Mouse (Mus musculus): ENCODE data around the gene Trim71. TPM values are rescaled to one million over a fixed set of nuclear protein-coding genes. Genes with fewer than 3 reads are reported as not detected.

Trim71 gene
- total RNA-seq, 1 experiment from 2014 or later, result not detected

Other genes starting within 250 kb of the Trim71 start
- not detected in 2 replicates for gene Bcl2a1c, start 234.2 kb downstream of the Trim71 start, total RNA-seq (2017)
- gene Crtap, start 173.7 kb downstream of the Trim71 start, total RNA-seq (2017), result 6.4 TPM in 2 replicates
- 7.4 and 7.9 TPM in 2 replicates for gene Glb1, start 163.3 kb downstream of the Trim71 start, total RNA-seq (2017)
- gene Tmppe, start 163.3 kb downstream of the Trim71 start, total RNA-seq (2017), result 6.3 TPM in 2 replicates
- 0.61 TPM in 1 of 2 replicates, not detected in the other for gene Ccr4, start 59.5 kb downstream of the Trim71 start, total RNA-seq (2017)
- not detected in 2 replicates for gene C130032M10Rik, start 48.7 kb downstream of the Trim71 start, total RNA-seq (2017)
- gene Cnot10, start 75.8 kb upstream of the Trim71 start, total RNA-seq (2017), result 43.1 and 48.4 TPM in 2 replicates
- gene Dync1li1, start 124.4 kb upstream of the Trim71 start, total RNA-seq (2017), result 68.3 and 74.4 TPM in 2 replicates
- 301 and 316 TPM in 2 replicates for gene Cmtm6, start 166.7 kb upstream of the Trim71 start, total RNA-seq (2017)
- gene Cmtm7, start 217.5 kb upstream of the Trim71 start, total RNA-seq (2017), result 130 and 159 TPM in 2 replicates